In genomic region chr10:78752452-78753191, GRCm38 (mm10) we compare ENCODE assay signal across 9 mouse cellular contexts. TPM values are rescaled to one million over a fixed set of nuclear protein-coding genes. Genes with fewer than 3 reads are reported as not detected.
A peak's percentile ranks its signal among the peaks of the same experiment; 100 is the strongest.
DNase-seq lines count a peak whose midpoint lies in the region; ATAC-seq lines count a peak whose summit lies in the region.
"Had no signal": no experiment of that assay in that cellular context is flagged by ENCODE, and none has a peak within 500 bp of the region (broad histone marks: within the 10 kb centered on the region; RNA-seq: fewer than 3 reads in every experiment).

Gene Ccdc105, minus strand, starts transcription at chr10:78753065.

- peaks cover 8% of the 10 kb centered on the region for H3K4me1 ChIP-seq in megakaryocyte, embryonic 14.5 days
- H3K4me1 ChIP-seq in embryonic facial prominence, embryonic 11.5 days (ENCODE audit: control insufficient read depth, insufficient read depth, low read length): no peaks in the 10 kb centered on the region
- peaks cover 6% of the 10 kb centered on the region for H3K4me1 ChIP-seq in heart, embryonic 13.5 days
- H3K4me1 ChIP-seq in liver, embryonic 16.5 days (ENCODE audit: control insufficient read depth, low read depth, low read length): no peaks in the 10 kb centered on the region

- DNase-seq in embryonic facial prominence, embryonic 11.5 days (ENCODE audit: low spot score): peak; percentile 91
- DNase-seq in layer of hippocampus, adult 8-10 months (ENCODE audit: low spot score in 2 of 2): peak; percentile 63 to 77
- peak; percentile 92 for DNase-seq in retina, postnatal 1 day
- DNase-seq in MN1 (ENCODE audit: low spot score): no peak

- H3K4me2 ChIP-seq in embryonic facial prominence, embryonic 11.5 days (ENCODE audit: low read depth, low read length): peak within 1 kb of the TSS; percentile 87
- peak within 1 kb of the TSS; percentile 90 for H3K4me2 ChIP-seq in heart, embryonic 13.5 days
- H3K4me2 ChIP-seq in liver, embryonic 16.5 days (ENCODE audit: low read depth, low read length): peak within 1 kb of the TSS; percentile 41

- peak within 1 kb of the TSS; percentile 83 for H3K4me3 ChIP-seq in megakaryocyte, embryonic 14.5 days (replicated peaks)
- H3K4me3 ChIP-seq in embryonic facial prominence, embryonic 11.5 days (ENCODE audit: low read depth, low read length): peak within 1 kb of the TSS; percentile 50
- H3K4me3 ChIP-seq in heart, embryonic 13.5 days: peak within 1 kb of the TSS; percentile 65
- peak within 1 kb of the TSS; percentile 29 for H3K4me3 ChIP-seq in liver, embryonic 16.5 days (ENCODE audit: low read depth, low read length)

- H3K9me3 ChIP-seq in megakaryocyte, embryonic 14.5 days: peaks cover 4% of the 10 kb centered on the region; the same call in 1 of the 2 replicates
- no peaks in the 10 kb centered on the region for H3K9me3 ChIP-seq in embryonic facial prominence, embryonic 11.5 days (replicated peaks; ENCODE audit: control insufficient read depth, low read length)
- no peaks in the 10 kb centered on the region for H3K9me3 ChIP-seq in heart, embryonic 13.5 days
- H3K9me3 ChIP-seq in liver, embryonic 16.5 days (replicated peaks; ENCODE audit: control insufficient read depth, low read length): no peaks in the 10 kb centered on the region

- WGBS in embryonic facial prominence, embryonic 11.5 days: under 1% methylated on average over 61 of the region's 61 CpGs
- 1% methylated on average over 61 of the region's 61 CpGs for WGBS in heart, embryonic 13.5 days
- WGBS in liver, embryonic 16.5 days (ENCODE audit: insufficient replicate concordance): 1% methylated on average over 61 of the region's 61 CpGs

- no peak within 1 kb of the TSS for H3K27ac ChIP-seq in embryonic facial prominence, embryonic 11.5 days (replicated peaks; ENCODE audit: low read depth, low read length)
- H3K27ac ChIP-seq in heart, embryonic 13.5 days (replicated peaks): 0 out of 2 replicates have a peak within 1 kb of the TSS, but pooled peaks have one; percentile 28
- H3K27ac ChIP-seq in liver, embryonic 16.5 days (ENCODE audit: low read length): no peak within 1 kb of the TSS

- peaks cover 33% of the 10 kb centered on the region for H3K27me3 ChIP-seq in megakaryocyte, embryonic 14.5 days (replicated peaks)
- H3K27me3 ChIP-seq in embryonic facial prominence, embryonic 11.5 days (ENCODE audit: control insufficient read depth, insufficient read depth, low read length): no peaks in the 10 kb centered on the region
- peaks cover 59% of the 10 kb centered on the region for H3K27me3 ChIP-seq in heart, embryonic 13.5 days (replicated peaks)
- peaks cover 17% of the 10 kb centered on the region for H3K27me3 ChIP-seq in liver, embryonic 16.5 days (ENCODE audit: control insufficient read depth, insufficient read depth, low read depth, low read length)

- peak within 1 kb of the TSS; percentile 83 for H3K9ac ChIP-seq in embryonic facial prominence, embryonic 11.5 days (replicated peaks; ENCODE audit: low read length)
- peak within 1 kb of the TSS; percentile 81 for H3K9ac ChIP-seq in heart, embryonic 13.5 days
- H3K9ac ChIP-seq in liver, embryonic 16.5 days (ENCODE audit: low read depth, low read length): no peak within 1 kb of the TSS

- H3K36me3 ChIP-seq in megakaryocyte, embryonic 14.5 days (replicated peaks; ENCODE audit: low read length): no peaks in the 10 kb centered on the region
- no peaks in the 10 kb centered on the region for H3K36me3 ChIP-seq in embryonic facial prominence, embryonic 11.5 days (replicated peaks; ENCODE audit: control insufficient read depth, insufficient read depth, low read depth, low read length)
- no peaks in the 10 kb centered on the region for H3K36me3 ChIP-seq in heart, embryonic 13.5 days
- H3K36me3 ChIP-seq in liver, embryonic 16.5 days (ENCODE audit: control insufficient read depth, insufficient read depth): no peaks in the 10 kb centered on the region

- ATAC-seq in megakaryocyte, adult 5-6 weeks (ENCODE audit: poor library complexity, severe bottlenecking): no peak
- ATAC-seq in embryonic facial prominence, embryonic 11.5 days (replicated peaks; ENCODE audit: insufficient number of reproducible peaks, low FRiP score, low TSS enrichment, low read depth): peak; percentile 95
- 0 out of 2 replicates have a peak, but pooled peaks have one; percentile 32 for ATAC-seq in heart, embryonic 13.5 days (ENCODE audit: extremely low read depth, insufficient number of reproducible peaks, low FRiP score, low TSS enrichment)
- peak; percentile 21; the same call in 1 of the 2 replicates for ATAC-seq in liver, embryonic 16.5 days (ENCODE audit: low read depth)

RNA-seq across cellular contexts. Expression of gene Ccdc105, which starts in this region (rescaled TPM):
- not detected in 2 replicates for polyA plus RNA-seq in megakaryocyte, embryonic 14.5 days (2012; ENCODE audit: insufficient read depth, low replicate concordance)
- total RNA-seq in megakaryocyte, adult 5-6 weeks (2015): not detected in 2 replicates
- total RNA-seq in megakaryocyte, adult 5-6 weeks (2017): not detected in 2 replicates
- 0.11 TPM in 1 of 2 replicates, not detected in the other for polyA plus RNA-seq in embryonic facial prominence, embryonic 11.5 days (2014; fragmentation: Nextera tagmentation; extraction: Ambion mirVana)
- polyA plus RNA-seq in heart, embryonic 13.5 days (2015; fragmentation: Nextera tagmentation; extraction: Ambion mirVana): not detected in 2 replicates
- under 1 TPM; 0.29 to 0.75 (median 0.45) TPM for total RNA-seq in layer of hippocampus, adult 8-10 months (2022)
- polyA plus RNA-seq in liver, embryonic 16.5 days (2015; fragmentation: Nextera tagmentation; extraction: Ambion mirVana): not detected in 2 replicates
- total RNA-seq: MEL had no signal

Comparison
In these comparisons a context has a peak if more than half of its experiments do, and no peak if none do; other contexts are left out.
1. Peak in DNase-seq, ATAC-seq, H3K4me3 ChIP-seq, H3K9ac ChIP-seq and H3K4me2 ChIP-seq in embryonic facial prominence, embryonic 11.5 days; RNA of the gene not detected or under 1 TPM.
2. Peak in ATAC-seq, H3K4me3 ChIP-seq, H3K27ac ChIP-seq, H3K9ac ChIP-seq and H3K4me2 ChIP-seq in heart, embryonic 13.5 days; RNA of the gene not detected or under 1 TPM.
3. Peak in DNase-seq in layer of hippocampus, adult 8-10 months; RNA of the gene not detected or under 1 TPM.
4. Peak in ATAC-seq, H3K4me3 ChIP-seq and H3K4me2 ChIP-seq in liver, embryonic 16.5 days; RNA of the gene not detected or under 1 TPM.
5. H3K4me3 ChIP-seq: peak in every context shown above with its lines; median percentile 83 in megakaryocyte, embryonic 14.5 days; 65 in heart, embryonic 13.5 days; 50 in embryonic facial prominence, embryonic 11.5 days; 29 in liver, embryonic 16.5 days.